Mouse (Mus musculus) G1E (cell line): ENCODE measurements around the gene Nacc2.

Experiments
- CTCF ChIP-seq: IDR thresholded peaks from 2 replicates; pipeline ENCODE4 v1.5.1; 2012; ENCODE audit warnings: low read depth, low read length, inconsistent platforms, mixed read lengths
- GATA1 ChIP-seq: IDR thresholded peaks from 2 replicates; pipeline ENCODE4 v1.6.1; 2012; ENCODE audit warnings: borderline replicate concordance, low read length, inconsistent platforms, mixed read lengths
- GATA2 ChIP-seq: IDR thresholded peaks from 2 replicates; pipeline ENCODE4 v1.6.1; 2012; ENCODE audit warnings: low read depth, low read length, inconsistent platforms, borderline replicate concordance
- POLR2AphosphoS5 ChIP-seq: IDR thresholded peaks from 2 replicates; pipeline ENCODE4 v1.6.1; 2012; ENCODE audit warnings: low read depth, low read length, inconsistent platforms; ENCODE audit not compliant: insufficient replicate concordance
- TAL1 ChIP-seq: conservative IDR thresholded peaks from 2 replicates; pipeline ENCODE4 v1.6.1; 2012; ENCODE audit warnings: low read depth, low read length, inconsistent platforms, mixed read lengths

- TF ChIP-seq CTCF = no peak
- TF ChIP-seq GATA1 = no peak
- TF ChIP-seq TAL1 = no peak
- no peak for TF ChIP-seq POLR2AphosphoS5
- no peak for TF ChIP-seq GATA2
These were observed 31.1 kb downstream of the Nacc2 start for GRCm38 (mm10) chr2:26091771-26092393.
